Mouse (Mus musculus): ENCODE data around the gene Chmp4b. TPM values are rescaled to one million over a fixed set of nuclear protein-coding genes. Genes with fewer than 3 reads are reported as not detected.

The Chmp4b gene
- polyA plus RNA-seq, 1 experiment from 2014 or later = 17.5 TPM

- Histone ChIP-seq H3K27me3 (peaks cover 4% of the 10 kb centered on the region; the same call in 1 of the 2 replicates), H3K9me3 (replicated peaks) (no peaks in the 10 kb centered on the region), H3K36me3 (no peaks in the 10 kb centered on the region), H3K4me1 (replicated peaks) (peaks cover 3% of the 10 kb centered on the region; the same call in 1 of the 2 replicates), H3K9ac (no peak overlapping the region), H3K4me3 (replicated peaks) (no peak overlapping the region), H3K27ac (no peak overlapping the region), H3K4me2 (no peak overlapping the region)
- WGBS (ENCODE audit: insufficient replicate concordance) = 60% methylated on average over 11 of the region's 11 CpGs
- ATAC-seq (ENCODE audit: low read depth) (no peak), DNase-seq (no peak)
Observed at GRCm38 (mm10) chr2:154706526-154707280, 55.2 kb downstream of the Chmp4b start.

GRCm38 (mm10) chr2:154707284-154707683 lies 55.8 kb downstream of the Chmp4b start:
- WGBS (ENCODE audit: insufficient replicate concordance) = 77% methylated on average over 7 of the region's 7 CpGs
- Histone ChIP-seq H3K4me1 (replicated peaks) (peaks cover 5% of the 10 kb centered on the region; the same call in 1 of the 2 replicates), H3K36me3 (no peaks in the 10 kb centered on the region), H3K27ac (no peak overlapping the region), H3K4me3 (replicated peaks) (no peak overlapping the region), H3K4me2 (no peak overlapping the region), H3K27me3 (peaks cover 6% of the 10 kb centered on the region; the same call in 1 of the 2 replicates), H3K9ac (no peak overlapping the region), H3K9me3 (replicated peaks) (no peaks in the 10 kb centered on the region)
- ATAC-seq (ENCODE audit: low read depth) (no peak), DNase-seq (no peak)

GRCm38 (mm10) chr2:154707830-154708385 lies 56.4 kb downstream of the Chmp4b start:
- Histone ChIP-seq H3K4me2 (no peak overlapping the region), H3K9me3 (replicated peaks) (no peaks in the 10 kb centered on the region), H3K36me3 (no peaks in the 10 kb centered on the region), H3K4me3 (replicated peaks) (no peak overlapping the region), H3K27me3 (peaks cover 6% of the 10 kb centered on the region; the same call in 1 of the 2 replicates), H3K9ac (no peak overlapping the region), H3K27ac (no peak overlapping the region), H3K4me1 (replicated peaks) (peaks cover 9% of the 10 kb centered on the region; the same call in 1 of the 2 replicates)
- no peak for ATAC-seq (ENCODE audit: low read depth)
- WGBS (ENCODE audit: insufficient replicate concordance) = 73% methylated on average over 7 of the region's 7 CpGs
- no peak for DNase-seq

- 47% methylated on average over 3 of the region's 3 CpGs for WGBS (ENCODE audit: insufficient replicate concordance)
- DNase-seq (no peak), ATAC-seq (ENCODE audit: low read depth) (no peak)
- H3K27me3 ChIP-seq = peaks cover 6% of the 10 kb centered on the region; the same call in 1 of the 2 replicates
- no peak overlapping the region for H3K9ac ChIP-seq
- no peaks in the 10 kb centered on the region for H3K9me3 ChIP-seq (replicated peaks)
- H3K4me2 ChIP-seq = no peak overlapping the region
- H3K4me1 ChIP-seq (replicated peaks) = peaks cover 7% of the 10 kb centered on the region; the same call in 1 of the 2 replicates
- no peaks in the 10 kb centered on the region for H3K36me3 ChIP-seq
- no peak overlapping the region for H3K27ac ChIP-seq
- H3K4me3 ChIP-seq (replicated peaks) = no peak overlapping the region
Observed at GRCm38 (mm10) chr2:154711701-154712100, 60.2 kb downstream of the Chmp4b start.

GRCm38 (mm10) chr2:154712271-154712677 lies 60.8 kb downstream of the Chmp4b start:
- WGBS (ENCODE audit: insufficient replicate concordance) = 41% methylated on average over 5 of the region's 5 CpGs
- Histone ChIP-seq H3K36me3 (no peaks in the 10 kb centered on the region), H3K27me3 (peaks cover 6% of the 10 kb centered on the region; the same call in 1 of the 2 replicates), H3K9ac (no peak overlapping the region), H3K4me3 (replicated peaks) (no peak overlapping the region), H3K27ac (no peak overlapping the region), H3K4me2 (peak overlapping the region; percentile 34), H3K9me3 (replicated peaks) (no peaks in the 10 kb centered on the region), H3K4me1 (replicated peaks) (peaks cover 7% of the 10 kb centered on the region; the same call in 1 of the 2 replicates)
- DNase-seq (peak; percentile 61), ATAC-seq (ENCODE audit: low read depth) (peak; percentile 40)

GRCm38 (mm10) chr2:154713083-154713482 lies 61.6 kb downstream of the Chmp4b start:
- peaks cover 6% of the 10 kb centered on the region; the same call in 1 of the 2 replicates for H3K27me3 ChIP-seq
- H3K9me3 ChIP-seq (replicated peaks) = no peaks in the 10 kb centered on the region
- DNase-seq (no peak), ATAC-seq (ENCODE audit: low read depth) (no peak)
- H3K4me2 ChIP-seq = no peak overlapping the region
- H3K4me3 ChIP-seq (replicated peaks) = no peak overlapping the region
- no peaks in the 10 kb centered on the region for H3K36me3 ChIP-seq
- H3K9ac ChIP-seq = no peak overlapping the region
- no peak overlapping the region for H3K27ac ChIP-seq
- peaks cover 7% of the 10 kb centered on the region; the same call in 1 of the 2 replicates for H3K4me1 ChIP-seq (replicated peaks)
- 33% methylated on average over 6 of the region's 6 CpGs for WGBS (ENCODE audit: insufficient replicate concordance)

GRCm38 (mm10) chr2:154713964-154714363 lies 62.5 kb downstream of the Chmp4b start:
- DNase-seq (no peak), ATAC-seq (ENCODE audit: low read depth) (no peak)
- Histone ChIP-seq H3K9me3 (replicated peaks) (no peaks in the 10 kb centered on the region), H3K27me3 (peaks cover 6% of the 10 kb centered on the region; the same call in 1 of the 2 replicates), H3K9ac (no peak overlapping the region), H3K4me3 (replicated peaks) (no peak overlapping the region), H3K27ac (no peak overlapping the region), H3K36me3 (no peaks in the 10 kb centered on the region), H3K4me2 (no peak overlapping the region), H3K4me1 (replicated peaks) (peaks cover 7% of the 10 kb centered on the region; the same call in 1 of the 2 replicates)
- 32% methylated on average over 3 of the region's 3 CpGs for WGBS (ENCODE audit: insufficient replicate concordance)

GRCm38 (mm10) chr2:154716586-154716985 lies 65.1 kb downstream of the Chmp4b start:
- Histone ChIP-seq H3K36me3 (no peaks in the 10 kb centered on the region), H3K27ac (no peak overlapping the region), H3K9me3 (replicated peaks) (no peaks in the 10 kb centered on the region), H3K27me3 (0 out of 2 replicates have a peak, but pooled peaks cover 10% of the 10 kb centered on the region), H3K4me1 (replicated peaks) (peaks cover 7% of the 10 kb centered on the region; the same call in 1 of the 2 replicates), H3K9ac (no peak overlapping the region), H3K4me3 (replicated peaks) (no peak overlapping the region), H3K4me2 (no peak overlapping the region)
- ATAC-seq (ENCODE audit: low read depth) (no peak), DNase-seq (no peak)
- WGBS (ENCODE audit: insufficient replicate concordance) = 66% methylated on average over 4 of the region's 4 CpGs

- Histone ChIP-seq H3K36me3 (no peaks in the 10 kb centered on the region), H3K4me2 (no peak overlapping the region), H3K9me3 (replicated peaks) (no peaks in the 10 kb centered on the region), H3K9ac (no peak overlapping the region), H3K4me1 (replicated peaks) (peaks cover 7% of the 10 kb centered on the region; the same call in 1 of the 2 replicates), H3K4me3 (replicated peaks) (no peak overlapping the region), H3K27me3 (peaks cover 11% of the 10 kb centered on the region; the same call in 1 of the 2 replicates), H3K27ac (no peak overlapping the region)
- ATAC-seq (ENCODE audit: low read depth) (no peak), DNase-seq (no peak)
Observed at GRCm38 (mm10) chr2:154717081-154717480, 65.6 kb downstream of the Chmp4b start.

GRCm38 (mm10) chr2:154718855-154719556 lies 67.5 kb downstream of the Chmp4b start:
- Histone ChIP-seq H3K4me2 (no peak overlapping the region), H3K36me3 (no peaks in the 10 kb centered on the region), H3K9me3 (replicated peaks) (no peaks in the 10 kb centered on the region), H3K27me3 (peaks cover 11% of the 10 kb centered on the region; the same call in 1 of the 2 replicates), H3K4me1 (replicated peaks) (no peaks in the 10 kb centered on the region), H3K27ac (no peak overlapping the region), H3K4me3 (replicated peaks) (no peak overlapping the region), H3K9ac (no peak overlapping the region)
- no peak for ATAC-seq (ENCODE audit: low read depth)
- WGBS (ENCODE audit: insufficient replicate concordance) = 70% methylated on average over 12 of the region's 12 CpGs
- DNase-seq = no peak

- peaks cover 11% of the 10 kb centered on the region; the same call in 1 of the 2 replicates for H3K27me3 ChIP-seq
- H3K36me3 ChIP-seq = no peaks in the 10 kb centered on the region
- H3K4me2 ChIP-seq = no peak overlapping the region
- H3K4me1 ChIP-seq (replicated peaks) = no peaks in the 10 kb centered on the region
- 31% methylated on average over 2 of the region's 2 CpGs for WGBS (ENCODE audit: insufficient replicate concordance)
- no peak overlapping the region for H3K9ac ChIP-seq
- no peaks in the 10 kb centered on the region for H3K9me3 ChIP-seq (replicated peaks)
- no peak overlapping the region for H3K4me3 ChIP-seq (replicated peaks)
- no peak for DNase-seq
- H3K27ac ChIP-seq = no peak overlapping the region
- no peak for ATAC-seq (ENCODE audit: low read depth)
Observed at GRCm38 (mm10) chr2:154720315-154720714, 68.8 kb downstream of the Chmp4b start.

Data from liver, embryonic 13.5 days (tissue).